Mouse (Mus musculus) thymus, adult 2 months (tissue): ENCODE results near the gene Tmem176a. TPM values are rescaled to one million over a fixed set of nuclear protein-coding genes. Genes with fewer than 3 reads are reported as not detected.
A peak's percentile ranks its signal among the peaks of the same experiment; 100 is the strongest.

Source experiments
- DNase-seq: peaks from one replicate; pipeline ENCODE4 v3.0.0; 2021
- H3K27ac ChIP-seq: fragments of 200-500 bp; 2 replicates; pipeline ENCODE4 v1.5.1; 2012; ENCODE audit warnings: low read length, control low read depth; ENCODE audit not compliant: control insufficient read depth, insufficient read depth
- H3K27me3 ChIP-seq: fragments of 200-500 bp; 2 replicates; pipeline ENCODE4 v1.6.1; 2012; ENCODE audit warnings: mild to moderate bottlenecking, low read length, moderate library complexity, mixed read lengths; ENCODE audit not compliant: control insufficient read depth, insufficient read depth
- H3K36me3 ChIP-seq: fragments of 200-500 bp; 2 replicates; pipeline ENCODE4 v1.6.1; 2012; ENCODE audit warnings: mild to moderate bottlenecking, low read length, moderate library complexity; ENCODE audit not compliant: control insufficient read depth, insufficient read depth
- H3K4me1 ChIP-seq: fragments of 200-500 bp; replicated peaks from 2 replicates; pipeline ENCODE4 v1.6.1; 2012; ENCODE audit warnings: low read length; ENCODE audit not compliant: control insufficient read depth, insufficient read depth
- H3K4me3 ChIP-seq: fragments of 200-500 bp; 2 replicates; pipeline ENCODE4 v1.5.1; 2012; ENCODE audit warnings: mild to moderate bottlenecking, low read length, control low read depth, moderate library complexity; ENCODE audit not compliant: control insufficient read depth, insufficient read depth
- CTCF ChIP-seq: fragments of 200-500 bp; IDR thresholded peaks from 2 replicates; pipeline ENCODE4 v1.5.1; 2012; ENCODE audit warnings: mild to moderate bottlenecking, control low read depth, low read length, moderate library complexity, borderline replicate concordance; ENCODE audit not compliant: control insufficient read depth, poor library complexity, insufficient read depth; ENCODE audit errors: extremely low read depth
- POLR2A ChIP-seq: fragments of 200-500 bp; IDR thresholded peaks from 2 replicates; pipeline ENCODE4 v1.6.1; 2012; ENCODE audit warnings: mild to moderate bottlenecking, low read length, control low read depth, moderate library complexity; ENCODE audit not compliant: control insufficient read depth, poor library complexity, insufficient read depth; ENCODE audit errors: extremely low read depth
- WGBS: fragments of 180-500 bp; shearing (Covaris S2); methylation state at CpG from one replicate; pipeline ENCODE4 v1.1.7; 2018; 5-methylcytosine and 5-hydroxymethylcytosine counted together
- polyA plus RNA-seq: library from polyadenylated mRNA; depleted of rRNA; stranded (reverse); fragments of >200 nt; gene quantifications from 2 replicates; pipeline ENCODE4 v1.2.3, GENCODE M21; 2012

Gene Tmem176a
- polyA plus RNA-seq, 1 experiment, result 84.8 TPM

DNA sequence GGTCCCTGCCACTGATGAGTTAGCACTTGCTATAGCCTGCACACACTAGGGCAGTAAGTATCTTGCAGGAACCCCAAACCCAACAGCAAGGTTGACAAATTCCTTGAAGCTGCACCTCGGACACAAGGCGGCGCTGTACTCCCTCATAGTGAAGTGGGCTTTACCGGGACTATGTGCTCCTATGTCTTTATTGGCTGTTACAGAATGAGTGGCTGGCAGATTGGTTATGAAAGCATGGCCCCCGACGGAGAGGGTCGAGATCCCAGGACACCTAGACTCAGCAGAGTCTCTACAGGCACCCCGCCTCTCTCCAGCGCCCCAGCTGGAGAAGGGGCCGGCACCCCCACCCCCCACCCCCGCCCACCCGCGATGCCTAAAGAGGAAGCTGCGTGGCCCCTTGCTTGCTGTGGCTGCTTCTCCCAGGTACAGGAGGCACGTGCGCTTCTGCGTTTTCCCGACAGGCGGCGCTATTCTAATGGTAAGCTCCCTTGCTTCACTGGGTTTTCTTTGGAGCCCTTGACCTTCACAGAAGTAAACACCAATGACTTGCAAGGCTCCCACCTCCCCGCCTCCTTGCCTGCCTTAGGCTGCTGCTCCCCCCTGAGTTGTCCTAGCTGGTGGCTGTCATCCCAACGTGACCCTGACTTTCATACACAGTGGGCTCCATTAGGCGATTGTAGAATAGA lies 19.6 kb downstream of the Tmem176a start:
- no peak overlapping the region for H3K4me3 ChIP-seq
- WGBS, result 12% methylated on average over 23 of the region's 23 CpGs
- DNase-seq, result peak; percentile 58

DNA sequence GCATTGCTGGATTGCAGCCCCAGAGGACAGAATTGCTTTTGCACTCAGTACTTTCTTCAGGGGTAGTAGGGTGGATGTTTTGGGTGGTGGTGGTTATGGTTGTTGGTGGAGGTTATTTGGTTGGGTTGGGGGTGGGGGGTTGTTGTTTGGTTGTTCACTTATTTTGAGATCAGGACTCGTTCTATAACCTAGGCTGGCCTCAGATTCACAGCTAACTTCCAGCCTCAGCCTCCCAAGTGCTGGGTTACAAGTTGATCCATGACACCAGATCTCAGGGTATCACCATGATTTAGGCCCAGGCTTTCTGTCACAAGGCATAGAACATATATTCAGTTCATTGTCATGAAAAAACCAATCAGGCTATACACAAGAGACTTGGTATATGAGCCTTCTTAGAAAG lies 20.1 kb downstream of the Tmem176a start:
- H3K27ac ChIP-seq, result no peak overlapping the region
- no peaks in the 10 kb centered on the region for H3K27me3 ChIP-seq
- no peaks in the 10 kb centered on the region for H3K36me3 ChIP-seq
- TF ChIP-seq CTCF, result no peak
- TF ChIP-seq POLR2A, result no peak
- no peak for DNase-seq
- peaks cover 4% of the 10 kb centered on the region for H3K4me1 ChIP-seq
- WGBS, result 96% methylated on average over 1 of the region's 1 CpGs
- no peak overlapping the region for H3K4me3 ChIP-seq

More for the DNA sequence above, 19.6 kb downstream of the Tmem176a start:
- peak; percentile 60; the same call in 1 of the 2 replicates for TF ChIP-seq CTCF
- no peak for TF ChIP-seq POLR2A
- H3K36me3 ChIP-seq, result no peaks in the 10 kb centered on the region
- peaks cover 4% of the 10 kb centered on the region for H3K4me1 ChIP-seq
- no peak overlapping the region for H3K27ac ChIP-seq
- no peaks in the 10 kb centered on the region for H3K27me3 ChIP-seq

DNA sequence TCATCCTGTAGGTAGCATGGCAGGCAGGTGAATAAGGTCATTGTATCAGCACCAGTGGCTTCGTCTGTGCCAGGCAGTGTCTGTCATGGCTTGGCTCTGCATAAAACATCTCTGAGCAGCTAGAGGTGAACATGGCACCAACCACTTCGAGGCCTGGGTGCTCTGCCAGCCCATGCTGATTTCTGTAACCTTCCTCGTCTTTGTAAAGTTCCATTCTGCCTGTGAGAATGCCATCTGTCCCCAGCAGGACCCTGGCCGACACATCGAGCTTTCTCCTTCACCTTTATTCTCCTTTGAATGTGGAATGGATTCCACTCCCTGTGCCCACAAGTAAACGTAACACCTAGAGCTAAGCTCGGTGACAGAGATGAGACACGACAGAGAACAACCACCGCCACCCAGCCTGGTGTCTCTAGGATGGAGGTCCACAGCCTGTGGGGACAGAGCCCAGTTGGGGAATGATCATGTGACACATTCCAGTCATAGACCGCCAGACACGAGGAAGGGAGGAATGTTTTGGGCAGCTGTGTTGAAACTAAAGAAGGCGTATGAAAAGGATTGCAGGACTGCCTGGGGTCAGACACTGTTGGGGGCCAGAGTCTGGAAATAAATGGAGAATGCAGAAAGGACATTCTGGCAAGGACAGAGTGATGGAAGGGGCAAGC lies 21.0 kb downstream of the Tmem176a start:
- 94% methylated on average over 12 of the region's 12 CpGs for WGBS
- H3K4me3 ChIP-seq, result no peak overlapping the region
- H3K27ac ChIP-seq, result no peak overlapping the region

DNA sequence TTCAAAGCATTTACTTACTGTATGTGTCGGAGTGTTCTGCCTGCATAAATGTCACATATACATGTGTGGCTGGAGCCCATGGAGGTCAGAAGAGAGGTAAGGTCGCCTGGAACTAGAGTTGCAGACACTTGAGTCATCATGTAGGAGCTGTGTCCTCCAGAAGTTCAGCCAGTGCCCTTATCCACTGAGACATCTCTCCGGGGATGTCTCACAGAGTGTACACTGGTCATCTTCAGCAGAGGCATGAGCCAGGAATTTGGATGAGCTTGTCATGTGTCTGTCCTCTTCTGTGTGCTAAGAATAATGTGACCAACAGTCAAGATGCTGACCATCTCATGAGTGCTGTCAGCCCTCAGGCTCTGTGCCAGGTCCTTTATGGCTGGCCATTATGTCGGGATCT lies 22.1 kb downstream of the Tmem176a start:
- Histone ChIP-seq H3K27me3 (no peaks in the 10 kb centered on the region), H3K4me1 (peaks cover 4% of the 10 kb centered on the region), H3K4me3 (no peak overlapping the region), H3K27ac (no peak overlapping the region), H3K36me3 (no peaks in the 10 kb centered on the region)
- 90% methylated on average over 4 of the region's 4 CpGs for WGBS
- TF ChIP-seq CTCF, result no peak
- no peak for TF ChIP-seq POLR2A
- DNase-seq, result no peak

More for the DNA sequence above, 21.0 kb downstream of the Tmem176a start:
- peaks cover 4% of the 10 kb centered on the region for H3K4me1 ChIP-seq
- H3K36me3 ChIP-seq, result no peaks in the 10 kb centered on the region
- TF ChIP-seq CTCF (no peak), POLR2A (no peak)
- DNase-seq, result no peak
- no peaks in the 10 kb centered on the region for H3K27me3 ChIP-seq

GRCm38 (mm10) chr6:48863488-48863887 lies 22.8 kb downstream of the Tmem176a start:
- Histone ChIP-seq H3K27ac (no peak overlapping the region), H3K36me3 (no peaks in the 10 kb centered on the region), H3K4me3 (no peak overlapping the region), H3K4me1 (peaks cover 4% of the 10 kb centered on the region), H3K27me3 (no peaks in the 10 kb centered on the region)
- TF ChIP-seq CTCF, result no peak
- TF ChIP-seq POLR2A, result no peak
- 95% methylated on average over 7 of the region's 7 CpGs for WGBS
- DNase-seq, result no peak

GRCm38 (mm10) chr6:48864181-48864580 lies 23.5 kb downstream of the Tmem176a start:
- no peak overlapping the region for H3K4me3 ChIP-seq
- no peak for DNase-seq
- peaks cover 4% of the 10 kb centered on the region for H3K4me1 ChIP-seq
- WGBS, result 93% methylated on average over 3 of the region's 3 CpGs
- H3K27me3 ChIP-seq, result no peaks in the 10 kb centered on the region
- H3K36me3 ChIP-seq, result no peaks in the 10 kb centered on the region
- TF ChIP-seq CTCF, result no peak
- no peak overlapping the region for H3K27ac ChIP-seq
